Mouse (Mus musculus) right cerebral cortex, postnatal 25 days (tissue): ENCODE measurements around the gene Ucp3.

Source experiments
- DNase-seq: peaks from one replicate; pipeline ENCODE4 v3.0.0; 2022

The Ucp3 gene

GRCm38 (mm10) chr7:100501844-100502373, 29.1 kb downstream of the Ucp3 start:
- no peak for DNase-seq

GRCm38 (mm10) chr7:100502374-100502922, 29.7 kb downstream of the Ucp3 start:
- DNase-seq, result no peak

DNA sequence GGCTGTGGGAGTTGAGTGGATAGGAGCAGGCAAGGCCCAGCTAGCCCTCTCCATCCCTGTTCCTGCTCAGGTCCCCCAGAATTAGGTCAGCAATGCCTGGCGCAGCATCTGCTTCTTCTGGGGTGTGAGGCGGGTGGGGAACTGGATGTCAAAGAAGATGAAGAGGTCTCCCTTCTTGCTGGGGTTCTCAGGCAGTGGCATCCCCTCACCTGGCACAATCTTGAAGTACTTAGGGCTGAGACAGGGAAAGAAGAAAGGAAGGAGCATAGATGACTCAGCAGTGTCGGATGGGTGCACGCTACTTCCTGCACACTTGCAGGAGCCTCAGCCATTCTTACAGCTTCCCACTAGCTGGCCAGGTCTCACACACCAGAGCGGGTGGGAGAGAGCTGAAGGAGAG, 30.3 kb downstream of the Ucp3 start:
- DNase-seq, result no peak

DNA sequence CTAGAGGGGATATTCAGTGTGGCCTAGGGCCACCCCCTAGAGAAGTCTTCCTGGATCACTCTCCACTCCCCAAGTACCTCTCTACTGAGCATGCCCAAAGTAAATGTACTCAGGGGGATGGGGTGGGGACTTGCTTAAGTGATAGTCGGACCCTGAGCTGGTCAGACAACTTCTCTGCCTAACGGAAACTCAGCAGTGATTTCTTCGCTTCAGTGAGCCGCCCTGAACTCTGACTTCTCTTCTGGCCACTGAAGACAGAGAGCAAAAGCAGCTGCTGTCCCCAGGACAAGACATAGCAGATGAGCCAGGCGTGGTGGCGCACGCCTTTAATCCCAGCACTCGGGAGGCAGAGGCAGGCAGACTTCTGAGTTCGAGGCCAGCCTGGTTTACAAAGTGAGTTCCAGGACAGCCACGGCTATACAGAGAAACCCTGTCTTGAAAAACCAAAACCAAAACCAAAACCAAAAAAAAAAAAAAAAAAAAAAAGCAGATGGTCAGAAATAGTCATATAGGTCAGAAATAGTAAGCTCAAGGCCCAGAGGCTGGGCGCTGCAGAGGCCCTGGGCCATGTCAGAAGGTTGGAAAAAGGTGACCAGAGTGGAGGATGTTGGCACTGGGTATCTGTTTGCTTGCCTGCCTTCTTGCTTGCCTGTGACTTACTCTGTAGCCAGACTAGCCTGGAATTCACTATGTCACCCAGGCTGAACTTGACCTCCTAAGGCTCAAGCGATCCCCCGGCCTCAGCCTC, 32.1 kb downstream of the Ucp3 start:
- DNase-seq, result no peak

GRCm38 (mm10) chr7:100506494-100506893, 33.7 kb downstream of the Ucp3 start:
- no peak for DNase-seq

DNA sequence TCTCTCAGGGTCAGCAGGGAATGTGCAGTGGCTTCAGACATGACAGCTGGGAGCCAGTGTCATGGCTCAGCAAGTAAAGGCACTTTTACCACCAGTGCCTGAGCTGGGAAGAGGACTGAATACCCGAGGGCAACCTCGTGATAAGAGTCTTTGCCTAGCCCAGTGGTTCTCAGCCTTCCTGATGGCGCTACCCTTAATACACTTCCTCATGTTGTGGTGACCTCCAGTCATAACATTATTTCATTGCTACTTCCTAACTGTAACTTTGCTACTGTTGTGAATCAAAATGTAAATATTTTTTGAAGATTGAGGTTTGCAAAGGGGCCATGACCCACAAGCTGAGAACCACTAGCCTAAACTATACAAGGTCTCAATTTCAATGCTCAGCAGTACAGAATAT, 35.9 kb downstream of the Ucp3 start:
- no peak for DNase-seq

DNA sequence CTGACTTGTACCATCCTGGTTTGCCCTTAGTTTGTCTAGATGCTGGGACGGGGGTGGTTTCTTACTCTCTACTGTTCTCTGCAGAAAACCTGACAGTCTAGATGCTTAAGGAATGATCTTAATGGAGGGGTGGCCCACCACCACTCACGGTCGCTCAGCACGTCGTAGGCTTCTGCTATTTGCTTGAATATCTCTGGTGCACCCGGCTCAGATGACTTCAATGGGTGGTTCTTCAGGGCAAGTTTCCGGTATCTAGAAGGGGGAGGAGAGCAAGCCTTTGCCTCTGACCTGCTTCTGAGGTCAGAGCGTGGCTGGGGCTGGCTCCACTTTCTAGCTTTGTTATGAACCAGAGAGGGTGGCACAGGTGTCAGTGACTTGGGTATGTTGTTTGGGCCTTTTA, 38.8 kb downstream of the Ucp3 start:
- DNase-seq, result no peak

DNA sequence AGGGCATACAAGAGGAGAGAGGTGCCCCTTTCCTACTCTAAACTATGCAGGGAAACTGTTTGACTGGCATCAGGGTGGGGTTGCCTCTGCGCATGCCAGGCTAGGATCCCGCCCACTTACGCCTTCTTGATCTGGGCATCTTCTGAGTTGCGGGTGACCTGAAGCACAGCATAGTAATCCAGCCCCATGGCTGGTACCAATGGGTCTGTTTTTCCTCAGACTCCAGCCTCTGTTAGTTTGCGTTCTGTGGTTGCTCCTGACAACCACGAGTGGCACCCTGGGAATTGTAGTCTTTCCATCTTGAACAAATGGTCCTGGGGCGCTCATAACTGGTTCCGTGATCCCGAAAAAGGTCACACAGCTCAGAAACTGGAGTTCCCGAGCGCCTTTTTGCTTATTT, 41.8 kb downstream of the Ucp3 start, which contains the start of gene Dnajb13:
Gene Dnajb13 (minus strand): TSS at position 388 of the 400 bp plus-strand sequence.
- DNase-seq, result no peak

- no peak for DNase-seq
These were observed 47.4 kb downstream of the Ucp3 start for GRCm38 (mm10) chr7:100520204-100520603.

DNA sequence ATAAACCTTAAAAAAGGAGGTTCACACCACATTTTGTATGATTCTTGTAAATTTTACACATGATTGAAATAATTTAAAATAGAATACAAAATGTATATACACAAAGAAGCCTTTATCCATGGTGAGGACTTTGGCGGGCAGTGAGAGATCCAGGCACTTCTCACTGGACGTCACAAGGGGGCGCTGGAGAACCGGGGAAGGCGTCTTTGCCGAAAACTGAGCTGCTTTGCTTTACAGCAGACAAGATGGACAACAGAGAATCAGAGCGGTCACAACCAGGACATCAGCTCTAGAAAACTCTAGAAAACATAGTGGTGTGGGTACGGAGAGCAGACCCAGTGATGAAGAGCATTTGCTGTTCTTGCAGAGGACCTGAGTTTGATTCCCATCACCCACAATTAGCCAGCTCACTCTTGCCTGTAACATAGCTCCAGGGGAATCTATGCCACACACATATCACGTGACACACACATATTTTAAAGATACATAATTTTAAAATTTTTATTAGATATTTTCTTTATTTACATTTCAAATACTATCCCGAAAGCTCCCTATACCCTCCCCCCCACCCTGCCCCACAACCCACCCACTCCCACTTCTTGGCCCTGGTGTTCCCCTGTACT, 48.0 kb downstream of the Ucp3 start:
- DNase-seq, result peak; percentile 76

DNA sequence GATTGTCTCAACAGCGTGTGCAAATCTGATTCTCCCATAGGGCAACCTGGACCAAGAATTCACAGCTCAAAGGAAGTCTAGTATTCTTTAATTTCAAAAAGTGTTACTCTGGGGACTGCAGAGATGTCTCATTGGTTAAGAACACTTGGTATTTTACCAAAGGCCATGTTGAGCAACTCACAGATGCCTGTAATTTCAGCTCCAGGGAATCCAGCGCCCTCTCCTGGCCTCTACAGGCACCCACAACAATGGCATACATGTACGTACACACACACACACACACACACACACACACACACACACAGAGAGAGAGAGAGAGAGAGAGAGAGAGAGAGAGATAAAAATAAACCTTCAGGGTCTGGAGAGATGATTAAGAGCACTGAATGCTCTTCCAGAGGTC, 49.4 kb downstream of the Ucp3 start:
- no peak for DNase-seq

DNA sequence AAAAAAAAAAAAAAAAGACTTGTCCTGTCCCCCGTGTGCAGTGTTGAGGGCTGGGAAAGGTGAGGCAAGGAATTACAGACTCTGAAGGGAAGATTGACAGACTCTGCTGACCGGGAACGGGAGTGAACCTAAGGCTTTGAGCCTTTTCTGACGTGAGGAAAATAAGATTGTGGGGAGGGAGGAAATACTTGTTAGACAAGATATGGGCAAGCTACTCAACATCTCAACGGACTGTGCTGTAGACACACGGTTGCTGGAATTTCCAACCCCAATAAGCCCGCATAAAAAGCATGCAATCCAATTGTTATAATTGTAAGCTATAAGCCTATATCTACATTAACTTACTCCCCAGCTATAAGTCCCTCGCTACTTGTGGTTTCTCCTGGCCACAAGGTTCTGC, 51.9 kb downstream of the Ucp3 start:
- DNase-seq, result no peak

- no peak for DNase-seq
These were observed 58.0 kb downstream of the Ucp3 start for GRCm38 (mm10) chr7:100530766-100531165.

- DNase-seq, result no peak
These were observed 60.7 kb downstream of the Ucp3 start for GRCm38 (mm10) chr7:100533503-100533902.

DNA sequence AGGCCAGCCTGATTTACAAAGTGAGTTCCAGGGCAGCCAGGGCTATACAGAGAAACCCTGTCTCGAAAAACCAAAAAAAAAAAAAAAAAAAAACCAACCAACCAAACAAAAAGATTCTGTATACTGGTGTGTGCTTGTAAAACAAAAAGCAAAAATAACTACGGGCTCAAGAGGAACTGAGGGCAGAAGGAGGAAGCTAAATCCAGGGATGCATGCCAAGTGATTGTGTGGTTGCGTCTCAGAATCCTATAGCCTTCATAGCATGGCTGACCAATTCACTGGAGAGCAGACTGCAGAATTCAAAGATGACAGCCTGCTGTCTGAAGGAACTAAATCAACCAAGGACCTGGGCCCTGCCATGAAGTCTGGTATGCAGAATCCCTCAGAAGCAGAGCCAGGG, 61.4 kb downstream of the Ucp3 start:
- DNase-seq, result no peak

DNA sequence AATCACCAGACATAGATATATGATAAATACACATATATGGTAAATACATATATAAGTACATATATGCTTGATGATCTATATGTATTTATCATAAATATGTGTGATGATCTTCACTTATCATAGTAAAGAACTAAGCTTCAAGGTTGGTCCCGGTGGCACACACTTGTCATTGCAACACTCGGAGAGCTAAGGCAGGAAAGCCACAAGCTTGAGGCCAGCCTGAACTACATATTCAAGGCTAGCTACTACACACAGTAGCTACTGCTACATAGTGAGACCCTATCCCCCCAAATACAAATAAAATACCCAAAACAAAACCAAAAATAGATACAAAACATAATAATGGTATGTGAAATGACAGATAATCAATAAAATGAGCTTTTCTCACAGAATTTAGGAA, 63.0 kb downstream of the Ucp3 start:
- DNase-seq, result no peak
